Mouse (Mus musculus): ENCODE data around the gene Stk35. TPM values are rescaled to one million over a fixed set of nuclear protein-coding genes. Genes with fewer than 3 reads are reported as not detected.

The Stk35 gene
- polyA plus RNA-seq, 1 experiment from 2014 or later: 9.3 TPM

GRCm38 (mm10) chr2:129818868-129819267 lies 18.6 kb downstream of the Stk35 start:
- peaks cover 99% of the 10 kb centered on the region for H3K36me3 ChIP-seq
- no peak for DNase-seq (ENCODE audit: low spot score)
- WGBS: 95% methylated on average over 2 of the region's 2 CpGs

GRCm38 (mm10) chr2:129819531-129819930 lies 19.2 kb downstream of the Stk35 start:
- H3K4me1 ChIP-seq (replicated peaks): no peaks in the 10 kb centered on the region
- peaks cover 99% of the 10 kb centered on the region for H3K36me3 ChIP-seq
- DNase-seq (ENCODE audit: low spot score): no peak
- H3K27ac ChIP-seq: no peak overlapping the region
- 86% methylated on average over 2 of the region's 2 CpGs for WGBS
- no peak overlapping the region for H3K4me3 ChIP-seq
- H3K9me3 ChIP-seq: no peaks in the 10 kb centered on the region
- no peaks in the 10 kb centered on the region for H3K27me3 ChIP-seq (ENCODE audit: insufficient read depth, poor library complexity, severe bottlenecking)

More at GRCm38 (mm10) chr2:129818868-129819267, 18.6 kb downstream of the Stk35 start:
- H3K27me3 ChIP-seq (ENCODE audit: insufficient read depth, poor library complexity, severe bottlenecking): no peaks in the 10 kb centered on the region
- no peak overlapping the region for H3K4me3 ChIP-seq
- H3K9me3 ChIP-seq: no peaks in the 10 kb centered on the region
- H3K27ac ChIP-seq: no peak overlapping the region
- no peaks in the 10 kb centered on the region for H3K4me1 ChIP-seq (replicated peaks)

GRCm38 (mm10) chr2:129819951-129820350 lies 19.6 kb downstream of the Stk35 start:
- H3K4me1 ChIP-seq (replicated peaks): no peaks in the 10 kb centered on the region
- no peak overlapping the region for H3K27ac ChIP-seq
- DNase-seq (ENCODE audit: low spot score): no peak
- no peaks in the 10 kb centered on the region for H3K27me3 ChIP-seq (ENCODE audit: insufficient read depth, poor library complexity, severe bottlenecking)
- H3K4me3 ChIP-seq: no peak overlapping the region
- H3K36me3 ChIP-seq: peaks cover 95% of the 10 kb centered on the region
- no peaks in the 10 kb centered on the region for H3K9me3 ChIP-seq
- 93% methylated on average over 1 of the region's 1 CpGs for WGBS

- Histone ChIP-seq H3K36me3 (peaks cover 95% of the 10 kb centered on the region), H3K27me3 (ENCODE audit: insufficient read depth, poor library complexity, severe bottlenecking) (no peaks in the 10 kb centered on the region), H3K27ac (no peak overlapping the region), H3K9me3 (no peaks in the 10 kb centered on the region), H3K4me1 (replicated peaks) (no peaks in the 10 kb centered on the region), H3K4me3 (no peak overlapping the region)
- WGBS: 82% methylated on average over 8 of the region's 8 CpGs
- DNase-seq (ENCODE audit: low spot score): no peak
Observed at GRCm38 (mm10) chr2:129821021-129821420, 20.7 kb downstream of the Stk35 start.

- no peaks in the 10 kb centered on the region for H3K4me1 ChIP-seq (replicated peaks)
- no peak overlapping the region for H3K27ac ChIP-seq
- DNase-seq (ENCODE audit: low spot score): no peak
- no peaks in the 10 kb centered on the region for H3K9me3 ChIP-seq
- no peaks in the 10 kb centered on the region for H3K27me3 ChIP-seq (ENCODE audit: insufficient read depth, poor library complexity, severe bottlenecking)
- 90% methylated on average over 5 of the region's 5 CpGs for WGBS
- H3K36me3 ChIP-seq: peaks cover 95% of the 10 kb centered on the region
- no peak overlapping the region for H3K4me3 ChIP-seq
Observed at GRCm38 (mm10) chr2:129821568-129821967, 21.3 kb downstream of the Stk35 start.

GRCm38 (mm10) chr2:129823310-129823709 lies 23.0 kb downstream of the Stk35 start:
- Histone ChIP-seq H3K27me3 (ENCODE audit: insufficient read depth, poor library complexity, severe bottlenecking) (no peaks in the 10 kb centered on the region), H3K27ac (no peak overlapping the region), H3K4me3 (no peak overlapping the region), H3K4me1 (replicated peaks) (no peaks in the 10 kb centered on the region), H3K9me3 (no peaks in the 10 kb centered on the region), H3K36me3 (peaks cover 94% of the 10 kb centered on the region)
- no peak for DNase-seq (ENCODE audit: low spot score)
- WGBS: 88% methylated on average over 2 of the region's 2 CpGs

- 94% methylated on average over 6 of the region's 6 CpGs for WGBS
- Histone ChIP-seq H3K4me3 (no peak overlapping the region), H3K27me3 (ENCODE audit: insufficient read depth, poor library complexity, severe bottlenecking) (no peaks in the 10 kb centered on the region), H3K4me1 (replicated peaks) (no peaks in the 10 kb centered on the region), H3K9me3 (no peaks in the 10 kb centered on the region), H3K36me3 (peaks cover 94% of the 10 kb centered on the region), H3K27ac (no peak overlapping the region)
- no peak for DNase-seq (ENCODE audit: low spot score)
Observed at GRCm38 (mm10) chr2:129824254-129824653, 23.9 kb downstream of the Stk35 start.

- DNase-seq (ENCODE audit: low spot score): no peak
- Histone ChIP-seq H3K4me3 (no peak overlapping the region), H3K27me3 (ENCODE audit: insufficient read depth, poor library complexity, severe bottlenecking) (no peaks in the 10 kb centered on the region), H3K27ac (no peak overlapping the region), H3K9me3 (no peaks in the 10 kb centered on the region), H3K36me3 (peaks cover 93% of the 10 kb centered on the region), H3K4me1 (replicated peaks) (no peaks in the 10 kb centered on the region)
- 92% methylated on average over 3 of the region's 3 CpGs for WGBS
Observed at GRCm38 (mm10) chr2:129826141-129826540, 25.8 kb downstream of the Stk35 start.

GRCm38 (mm10) chr2:129832993-129833392 lies 32.7 kb downstream of the Stk35 start:
- DNase-seq (ENCODE audit: low spot score): no peak
- Histone ChIP-seq H3K4me3 (no peak overlapping the region), H3K4me1 (replicated peaks) (no peaks in the 10 kb centered on the region), H3K27ac (no peak overlapping the region), H3K36me3 (peaks cover 43% of the 10 kb centered on the region), H3K27me3 (ENCODE audit: insufficient read depth, poor library complexity, severe bottlenecking) (no peaks in the 10 kb centered on the region), H3K9me3 (no peaks in the 10 kb centered on the region)
- 77% methylated on average over 4 of the region's 4 CpGs for WGBS

GRCm38 (mm10) chr2:129834221-129834620 lies 33.9 kb downstream of the Stk35 start:
- no peak overlapping the region for H3K4me3 ChIP-seq
- DNase-seq (ENCODE audit: low spot score): no peak
- no peaks in the 10 kb centered on the region for H3K4me1 ChIP-seq (replicated peaks)
- H3K27ac ChIP-seq: no peak overlapping the region
- peaks cover 31% of the 10 kb centered on the region for H3K36me3 ChIP-seq
- 83% methylated on average over 1 of the region's 1 CpGs for WGBS
- no peaks in the 10 kb centered on the region for H3K9me3 ChIP-seq
- H3K27me3 ChIP-seq (ENCODE audit: insufficient read depth, poor library complexity, severe bottlenecking): no peaks in the 10 kb centered on the region

GRCm38 (mm10) chr2:129834881-129835280 lies 34.6 kb downstream of the Stk35 start:
- Histone ChIP-seq H3K4me3 (no peak overlapping the region), H3K9me3 (no peaks in the 10 kb centered on the region), H3K4me1 (replicated peaks) (no peaks in the 10 kb centered on the region), H3K27ac (no peak overlapping the region), H3K27me3 (ENCODE audit: insufficient read depth, poor library complexity, severe bottlenecking) (no peaks in the 10 kb centered on the region), H3K36me3 (peaks cover 24% of the 10 kb centered on the region)
- no peak for DNase-seq (ENCODE audit: low spot score)
- WGBS: 84% methylated on average over 6 of the region's 6 CpGs

- WGBS: 86% methylated on average over 1 of the region's 1 CpGs
- Histone ChIP-seq H3K4me3 (no peak overlapping the region), H3K27ac (no peak overlapping the region), H3K27me3 (ENCODE audit: insufficient read depth, poor library complexity, severe bottlenecking) (no peaks in the 10 kb centered on the region), H3K4me1 (replicated peaks) (no peaks in the 10 kb centered on the region), H3K9me3 (no peaks in the 10 kb centered on the region), H3K36me3 (peaks cover 7% of the 10 kb centered on the region; the same call in 1 of the 2 replicates)
- DNase-seq (ENCODE audit: low spot score): no peak
Observed at GRCm38 (mm10) chr2:129836921-129837320, 36.6 kb downstream of the Stk35 start.

GRCm38 (mm10) chr2:129838321-129838720 lies 38.0 kb downstream of the Stk35 start:
- H3K9me3 ChIP-seq: no peaks in the 10 kb centered on the region
- H3K4me1 ChIP-seq (replicated peaks): no peaks in the 10 kb centered on the region
- H3K4me3 ChIP-seq: no peak overlapping the region
- H3K36me3 ChIP-seq: no peaks in the 10 kb centered on the region
- H3K27me3 ChIP-seq (ENCODE audit: insufficient read depth, poor library complexity, severe bottlenecking): no peaks in the 10 kb centered on the region
- whole genome bisulfite sequencing: 86% methylated on average over 1 of the region's 1 CpGs
- no peak overlapping the region for H3K27ac ChIP-seq
- no peak for DNase-seq (ENCODE audit: low spot score)

- H3K27ac ChIP-seq: no peak overlapping the region
- no peaks in the 10 kb centered on the region for H3K36me3 ChIP-seq
- no peak overlapping the region for H3K4me3 ChIP-seq
- H3K9me3 ChIP-seq: no peaks in the 10 kb centered on the region
- 90% methylated on average over 3 of the region's 3 CpGs for WGBS
- H3K4me1 ChIP-seq (replicated peaks): no peaks in the 10 kb centered on the region
- no peaks in the 10 kb centered on the region for H3K27me3 ChIP-seq (ENCODE audit: insufficient read depth, poor library complexity, severe bottlenecking)
- DNase-seq (ENCODE audit: low spot score): no peak
Observed at GRCm38 (mm10) chr2:129845826-129846225, 45.5 kb downstream of the Stk35 start.
